Mouse (Mus musculus) limb, embryonic 14.5 days (tissue): ENCODE measurements around the gene Inpp1. TPM values are rescaled to one million over a fixed set of nuclear protein-coding genes. Genes with fewer than 3 reads are reported as not detected.

Experiments
- ATAC-seq: fragments of 200-750 bp; cut with Nextera tagmentation; 2 replicates; pipeline ENCODE4 v1.8.0; 2017; ENCODE audit warnings: low read depth, moderate number of reproducible peaks, moderate TSS enrichment; ENCODE audit not compliant: low FRiP score
- DNase-seq: peaks from one replicate; pipeline ENCODE4 v3.0.0-alpha.2; 2015; ENCODE audit warnings: low spot score
- H3K27ac ChIP-seq: fragments of 300-500 bp; sonication (generic); replicated peaks from 2 replicates; pipeline ENCODE4 v1.5.1; 2014; ENCODE audit warnings: low read depth, mild to moderate bottlenecking, low read length, moderate library complexity, mixed read lengths
- H3K27me3 ChIP-seq: fragments of 300-500 bp; sonication (generic); 2 replicates; pipeline ENCODE4 v1.6.1; 2014; ENCODE audit warnings: low read length, mixed read lengths; ENCODE audit not compliant: control insufficient read depth, insufficient read depth
- H3K36me3 ChIP-seq: fragments of 300-500 bp; sonication (generic); 2 replicates; pipeline ENCODE4 v1.6.1; 2014; ENCODE audit warnings: mild to moderate bottlenecking, low read length, moderate library complexity, mixed read lengths; ENCODE audit not compliant: control insufficient read depth, insufficient read depth
- H3K4me1 ChIP-seq: fragments of 300-500 bp; sonication (generic); 2 replicates; pipeline ENCODE4 v1.6.1; 2014; ENCODE audit warnings: antibody characterized with exemption, low read length, mixed read lengths; ENCODE audit not compliant: control insufficient read depth, insufficient read depth
- H3K4me2 ChIP-seq: fragments of 300-500 bp; sonication (generic); replicated peaks from 2 replicates; pipeline ENCODE4 v1.6.1; 2014; ENCODE audit warnings: low read depth, mild to moderate bottlenecking, low read length, moderate library complexity; ENCODE audit not compliant: severe bottlenecking
- H3K4me3 ChIP-seq: fragments of 300-500 bp; sonication (generic); replicated peaks from 2 replicates; pipeline ENCODE4 v1.5.1; 2014; ENCODE audit warnings: low read length
- H3K9ac ChIP-seq: fragments of 300-500 bp; sonication (generic); 2 replicates; pipeline ENCODE4 v1.6.1; 2014; ENCODE audit warnings: mild to moderate bottlenecking, low read depth, low read length, moderate library complexity; ENCODE audit not compliant: severe bottlenecking
- H3K9me3 ChIP-seq: fragments of 300-500 bp; sonication (generic); 2 replicates; pipeline ENCODE4 v1.6.1; 2016; ENCODE audit warnings: low read length; ENCODE audit not compliant: control insufficient read depth
- POLR2A ChIP-seq: fragments of 200-500 bp; IDR thresholded peaks from 2 replicates; pipeline ENCODE4 v1.8.0; 2012; ENCODE audit warnings: inconsistent platforms, mild to moderate bottlenecking, moderate library complexity, borderline replicate concordance; ENCODE audit not compliant: insufficient read depth, insufficient read length; ENCODE audit errors: extremely low read depth
- WGBS: fragments of 180-500 bp; shearing (Covaris S2); extraction: QIAGEN DNeasy Blood & Tissue Kit; methylation state at CpG from one replicate; pipeline ENCODE4 v1.1.7; 2014; 5-methylcytosine and 5-hydroxymethylcytosine counted together
- polyA plus RNA-seq, 2 experiments: library from polyadenylated mRNA; depleted of rRNA in 1 of 2; stranded (reverse) in 1 of 2; unstranded in 1 of 2; fragments of >200 nt; fragmentation: Nextera tagmentation in 1 of 2; extraction: Ambion mirVana in 1 of 2; gene quantifications; 2 replicates each; pipeline versions ENCODE4 v1.2.1 to v1.2.3; 2012 to 2014

Gene Inpp1
- polyA plus RNA-seq, 2 experiments, result 14.3 to 17.2 TPM

DNA sequence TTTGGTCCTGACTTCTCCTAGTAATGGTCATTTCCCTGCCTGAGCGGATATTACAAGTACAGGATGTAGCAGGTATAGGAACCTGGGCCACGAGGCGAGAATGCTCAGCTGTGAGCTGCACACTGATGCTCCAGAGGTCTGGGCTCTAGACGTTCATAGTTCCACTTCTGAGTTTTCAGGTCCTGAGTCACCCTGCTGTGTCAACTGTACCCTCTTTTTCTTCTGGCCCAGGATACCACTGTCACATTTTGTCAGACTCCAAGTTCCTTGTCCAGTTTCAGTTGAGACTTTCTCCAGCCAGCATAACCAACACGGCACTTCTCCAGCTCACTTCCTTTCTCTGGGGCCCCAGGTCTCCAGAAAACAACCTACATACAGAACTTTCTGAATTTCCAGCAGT is 15.8 kb downstream of the Inpp1 start:
- 82% methylated on average over 5 of the region's 5 CpGs for WGBS

DNA sequence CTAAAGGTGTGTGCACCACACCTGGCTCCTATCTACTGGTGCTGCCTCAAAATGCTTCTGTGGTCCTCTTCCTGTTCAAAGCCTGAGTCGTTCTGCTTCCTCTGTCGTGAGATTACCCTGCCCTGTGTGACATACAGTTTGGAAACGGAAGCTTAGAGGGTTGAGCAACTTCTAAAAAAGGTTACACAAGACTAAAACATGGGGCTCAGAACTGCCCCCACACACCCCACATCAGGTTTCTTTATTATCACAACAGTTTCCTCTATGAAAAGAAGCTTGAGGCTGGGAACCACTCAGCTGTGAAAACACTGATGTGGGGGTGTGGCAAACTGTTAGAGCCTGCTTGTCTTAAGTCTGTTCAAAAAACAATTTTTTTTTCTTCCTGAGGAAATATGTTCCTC is 17.1 kb downstream of the Inpp1 start:
- WGBS, result 67% methylated on average over 3 of the region's 3 CpGs
- no peak for TF ChIP-seq POLR2A
- no peaks in the 10 kb centered on the region for H3K27me3 ChIP-seq
- no peak overlapping the region for H3K27ac ChIP-seq
- no peak for DNase-seq
- H3K36me3 ChIP-seq, result peaks cover 9% of the 10 kb centered on the region; the same call in 1 of the 2 replicates
- H3K4me3 ChIP-seq, result no peak overlapping the region
- H3K9me3 ChIP-seq, result no peaks in the 10 kb centered on the region
- H3K4me1 ChIP-seq, result peaks cover 6% of the 10 kb centered on the region; the same call in 1 of the 2 replicates
- ATAC-seq, result no peak
- no peak overlapping the region for H3K4me2 ChIP-seq
- H3K9ac ChIP-seq, result no peak overlapping the region

More for the DNA sequence above, 15.8 kb downstream of the Inpp1 start:
- H3K36me3 ChIP-seq, result peaks cover 5% of the 10 kb centered on the region; the same call in 1 of the 2 replicates
- no peak overlapping the region for H3K4me2 ChIP-seq
- H3K27ac ChIP-seq, result no peak overlapping the region
- H3K4me1 ChIP-seq, result peaks cover 6% of the 10 kb centered on the region; the same call in 1 of the 2 replicates
- no peak for TF ChIP-seq POLR2A
- no peaks in the 10 kb centered on the region for H3K9me3 ChIP-seq
- H3K27me3 ChIP-seq, result no peaks in the 10 kb centered on the region
- DNase-seq (no peak), ATAC-seq (no peak)
- H3K9ac ChIP-seq, result no peak overlapping the region
- no peak overlapping the region for H3K4me3 ChIP-seq

DNA sequence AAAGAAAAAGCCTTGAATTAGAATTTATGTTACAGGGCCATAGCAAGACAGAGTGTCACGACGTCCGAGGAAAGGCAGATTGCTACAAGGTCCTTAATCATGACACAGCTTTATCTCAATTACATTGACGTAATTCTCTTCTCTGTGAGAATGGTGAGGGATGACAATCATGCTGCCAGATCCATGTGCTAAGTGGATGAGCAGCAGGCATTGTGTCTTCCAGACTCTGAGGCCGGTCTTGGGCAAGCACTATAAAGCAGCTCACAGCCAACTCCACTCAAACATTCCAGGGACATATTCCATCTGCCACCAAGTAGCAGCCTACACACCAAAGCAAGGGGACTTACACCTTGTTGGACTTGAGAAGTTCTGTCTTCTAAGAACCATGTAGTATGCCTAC is 17.7 kb downstream of the Inpp1 start:
- peaks cover 6% of the 10 kb centered on the region for H3K36me3 ChIP-seq
- H3K9me3 ChIP-seq, result no peaks in the 10 kb centered on the region
- no peak for DNase-seq
- no peak for TF ChIP-seq POLR2A
- no peak overlapping the region for H3K27ac ChIP-seq
- WGBS, result 71% methylated on average over 5 of the region's 5 CpGs
- no peak for ATAC-seq
- no peaks in the 10 kb centered on the region for H3K27me3 ChIP-seq
- no peak overlapping the region for H3K9ac ChIP-seq
- no peak overlapping the region for H3K4me2 ChIP-seq
- H3K4me1 ChIP-seq, result peaks cover 6% of the 10 kb centered on the region; the same call in 1 of the 2 replicates
- no peak overlapping the region for H3K4me3 ChIP-seq

DNA sequence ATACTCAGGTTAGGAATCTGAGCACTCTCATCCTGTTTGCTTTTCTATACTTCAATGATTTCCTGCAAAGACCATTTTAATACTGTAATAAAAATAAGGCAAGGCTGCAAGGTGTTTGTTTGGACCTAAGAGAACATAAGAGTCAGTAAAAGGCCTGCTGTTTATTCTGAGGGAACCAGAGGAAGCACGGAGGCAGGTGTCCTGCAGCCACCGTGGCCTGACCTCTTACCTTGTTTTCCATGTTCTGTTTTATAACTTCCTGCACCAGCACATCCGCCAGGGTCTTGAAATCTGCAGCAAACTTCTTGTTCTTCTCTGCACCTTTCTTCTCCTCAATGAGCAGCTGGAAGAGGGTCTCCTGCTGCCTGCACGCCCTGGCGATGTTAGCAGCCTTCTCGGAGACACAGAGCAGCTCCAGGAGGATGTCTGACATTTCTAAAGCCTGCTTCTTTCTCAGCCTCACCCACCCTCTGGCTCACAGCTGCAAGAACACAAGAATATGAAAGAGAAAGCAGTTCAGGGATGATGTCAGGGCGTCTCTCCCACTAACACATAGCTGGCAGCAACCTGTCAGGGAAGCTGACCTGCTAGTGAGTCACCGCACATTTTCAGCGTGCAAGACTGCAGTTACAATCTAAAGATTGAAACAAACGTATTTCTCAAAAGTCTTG is 18.3 kb downstream of the Inpp1 start:
- WGBS, result 49% methylated on average over 10 of the region's 10 CpGs
- H3K36me3 ChIP-seq, result peaks cover 12% of the 10 kb centered on the region
- no peak overlapping the region for H3K4me3 ChIP-seq
- TF ChIP-seq POLR2A, result no peak
- H3K27me3 ChIP-seq, result no peaks in the 10 kb centered on the region
- H3K9me3 ChIP-seq, result no peaks in the 10 kb centered on the region
- no peak overlapping the region for H3K27ac ChIP-seq
- H3K4me2 ChIP-seq, result no peak overlapping the region
- peaks cover 6% of the 10 kb centered on the region; the same call in 1 of the 2 replicates for H3K4me1 ChIP-seq
- no peak overlapping the region for H3K9ac ChIP-seq
- ATAC-seq (no peak), DNase-seq (no peak)

DNA sequence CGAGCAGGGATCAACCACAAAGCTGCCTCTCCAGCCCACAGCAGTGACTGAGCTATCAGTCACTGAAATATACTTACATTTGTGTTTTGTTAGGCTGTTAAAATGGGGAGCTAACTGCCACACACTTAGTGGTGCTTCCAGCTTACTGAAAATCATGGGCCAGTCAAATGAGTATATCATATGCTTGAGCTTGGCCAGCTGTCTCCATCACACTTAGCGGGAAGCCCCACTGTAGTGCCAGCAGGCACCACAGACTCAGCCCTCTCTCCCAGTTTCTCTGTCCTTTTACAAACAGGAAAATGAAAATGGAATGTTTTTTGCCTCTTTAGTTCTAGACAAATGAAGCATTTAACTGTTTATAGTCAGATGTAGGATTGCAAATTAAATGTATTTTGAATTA is 21.6 kb downstream of the Inpp1 start:
- 80% methylated on average over 2 of the region's 2 CpGs for WGBS
- Histone ChIP-seq H3K27me3 (no peaks in the 10 kb centered on the region), H3K9ac (no peak overlapping the region), H3K9me3 (no peaks in the 10 kb centered on the region), H3K4me2 (no peak overlapping the region), H3K27ac (no peak overlapping the region), H3K36me3 (peaks cover 37% of the 10 kb centered on the region), H3K4me1 (peaks cover 6% of the 10 kb centered on the region; the same call in 1 of the 2 replicates), H3K4me3 (no peak overlapping the region)
- no peak for TF ChIP-seq POLR2A
- DNase-seq, result no peak
- no peak for ATAC-seq
